Mouse (Mus musculus) CD4-positive, CD25-positive, alpha-beta regulatory T cell, adult 4 months (primary cell): Measurements from ENCODE around the gene Cry2. TPM values are rescaled to one million over a fixed set of nuclear protein-coding genes. Genes with fewer than 3 reads are reported as not detected.
A peak's percentile ranks its signal among the peaks of the same experiment; 100 is the strongest.
"Not testable (repeated sequence)": the region's sequence is repeated elsewhere in the genome, so short reads cannot be mapped to it uniquely, and the experiment has no call there.

Experiments
- ATAC-seq: one replicate; pipeline ENCODE4 v1.8.0; 2017
- polyA plus RNA-seq, 2 experiments: library from polyadenylated mRNA; unstranded; fragments of 100-300 nt; shearing (Covaris generic); gene quantifications; one replicate each; pipeline ENCODE4 v1.2.1; 2017

Gene Cry2
- polyA plus RNA-seq, 2 experiments from 2014 or later, result 10.6 to 13.4 TPM

GRCm38 (mm10) chr2:92421723-92422387, 12.0 kb downstream of the Cry2 start:
- ATAC-seq, result no peak

- no peak for ATAC-seq
Measured at GRCm38 (mm10) chr2:92411705-92412104, 22.1 kb downstream of the Cry2 start.

GRCm38 (mm10) chr2:92408309-92409045, 25.4 kb downstream of the Cry2 start:
- ATAC-seq, result no peak

GRCm38 (mm10) chr2:92405687-92406086, 28.2 kb downstream of the Cry2 start:
- no peak for ATAC-seq

- ATAC-seq, result no peak
Measured at GRCm38 (mm10) chr2:92404737-92405136, 29.1 kb downstream of the Cry2 start.

- no peak for ATAC-seq
Measured at GRCm38 (mm10) chr2:92403776-92404319, 30.0 kb downstream of the Cry2 start.

DNA sequence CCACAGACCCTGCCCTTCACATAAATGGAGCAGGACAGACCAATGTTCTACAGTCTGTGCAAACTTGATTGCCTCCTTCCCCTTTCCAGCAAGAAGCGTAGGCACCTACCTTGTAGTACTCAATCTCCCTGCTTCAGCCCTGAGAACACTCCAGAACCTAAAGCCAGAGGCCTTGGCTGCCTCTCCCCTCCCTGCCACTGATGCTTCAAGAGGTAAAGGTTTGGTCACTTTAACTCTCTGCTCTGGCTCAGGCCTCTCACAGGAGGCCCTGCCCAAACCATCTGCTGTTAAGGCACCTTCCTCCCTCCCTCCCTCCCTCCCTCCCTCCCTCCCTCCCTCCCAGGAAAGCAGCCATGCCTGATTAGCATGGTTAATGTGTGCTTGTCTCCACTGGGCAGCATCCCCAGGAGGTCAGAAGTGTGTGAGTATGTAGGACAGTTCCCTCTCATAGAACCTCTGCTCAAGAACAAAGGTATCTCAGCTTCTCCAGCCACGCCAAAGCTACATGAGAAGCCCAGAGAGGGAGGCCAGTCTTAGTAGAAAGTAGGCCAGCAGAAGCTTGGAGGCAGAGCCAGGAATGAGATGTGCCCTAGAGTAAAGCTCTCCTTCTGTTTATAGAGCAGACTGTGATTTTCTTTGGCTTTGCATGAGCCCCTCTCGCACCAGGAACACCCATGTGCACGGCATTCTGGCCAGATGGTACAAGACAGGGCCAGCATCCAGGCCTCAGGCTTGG, 31.1 kb downstream of the Cry2 start:
- ATAC-seq, result no peak

DNA sequence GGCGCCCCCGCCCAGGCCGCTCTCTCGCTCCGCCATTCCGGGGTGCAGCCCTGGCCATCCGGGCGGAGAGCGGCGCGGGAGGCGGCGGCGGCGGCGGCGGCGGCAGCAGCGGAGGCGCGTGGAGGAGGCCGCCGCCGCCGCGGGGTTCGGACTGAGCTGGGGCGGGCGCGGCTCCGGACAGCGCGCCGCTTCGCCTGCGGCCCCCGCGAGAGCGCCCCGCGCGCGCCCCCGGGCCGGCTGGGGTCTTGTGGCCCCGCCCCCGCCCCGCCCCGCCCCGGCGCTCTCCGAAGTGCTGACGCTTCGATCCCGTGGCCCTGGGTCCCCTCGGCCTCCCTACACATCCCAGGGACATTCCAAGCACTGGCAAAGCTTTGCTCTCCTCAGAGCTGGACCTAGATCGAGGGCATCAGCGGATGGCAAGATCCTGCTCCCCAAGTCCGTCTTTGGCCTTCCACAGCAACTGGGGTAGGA, 32.7 kb downstream of the Cry2 start, which contains the start of gene Mapk8ip1:
TSS of gene Mapk8ip1 (minus strand) at position 173 of the 471 bp plus-strand sequence.
- ATAC-seq, result no peak

- ATAC-seq, result no peak
Measured at GRCm38 (mm10) chr2:92400682-92401081, 33.2 kb downstream of the Cry2 start.

DNA sequence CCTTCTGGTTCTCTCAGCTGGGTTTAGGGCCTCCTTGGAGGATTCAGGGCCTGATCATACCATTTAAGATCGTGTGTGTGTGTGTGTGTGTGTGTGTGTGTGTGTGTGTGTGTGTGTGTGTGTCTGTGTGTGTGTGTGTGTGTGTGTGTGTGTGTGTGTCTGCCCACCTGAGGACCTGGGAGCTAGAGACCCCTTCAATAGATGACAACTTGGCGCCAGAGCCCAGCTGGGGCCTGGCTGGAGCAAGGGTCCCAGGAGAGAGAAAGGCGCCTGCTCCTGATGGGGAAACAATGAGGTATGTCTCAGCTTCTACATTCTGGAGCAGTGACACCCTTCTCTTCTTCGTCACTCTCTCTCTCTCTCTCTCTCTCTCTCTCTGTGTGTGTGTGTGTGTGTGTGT, 34.0 kb downstream of the Cry2 start:
- ATAC-seq, result not testable (repeated sequence)

GRCm38 (mm10) chr2:92397436-92397835, 36.4 kb downstream of the Cry2 start:
- ATAC-seq, result no peak

- no peak for ATAC-seq
Measured at GRCm38 (mm10) chr2:92395535-92395934, 38.3 kb downstream of the Cry2 start.

- ATAC-seq, result peak; percentile 33
Measured at GRCm38 (mm10) chr2:92392318-92393264, 41.3 kb downstream of the Cry2 start.

DNA sequence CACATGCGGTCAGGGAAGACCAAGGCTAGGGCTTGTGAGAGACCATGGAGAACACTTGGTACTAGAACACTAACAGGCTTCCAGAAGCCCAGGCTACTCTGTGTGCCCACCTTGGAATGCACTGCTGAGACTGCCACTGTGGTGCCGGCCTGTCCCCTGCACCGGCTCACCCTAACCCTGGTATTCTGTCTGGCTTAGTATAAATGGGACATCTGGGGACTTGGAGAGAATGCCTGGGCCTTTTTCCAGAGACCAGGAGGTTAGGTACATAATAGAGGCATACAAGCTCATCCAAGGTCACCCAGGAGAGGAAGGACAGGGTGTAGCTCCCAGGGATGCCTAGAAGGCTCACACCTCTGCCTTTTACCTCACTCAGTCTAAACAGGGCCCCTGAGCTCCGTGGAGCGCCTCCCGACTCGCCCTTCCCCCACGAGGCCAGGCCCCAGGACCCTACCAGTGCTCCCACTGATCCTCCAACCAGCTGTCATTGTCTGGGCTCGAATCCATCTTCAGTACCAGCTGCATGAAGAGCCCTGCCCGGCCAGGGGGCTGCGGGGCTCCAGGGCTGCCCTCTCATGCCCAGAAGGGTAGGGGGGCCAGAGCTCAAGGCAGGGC, 42.0 kb downstream of the Cry2 start:
- no peak for ATAC-seq

DNA sequence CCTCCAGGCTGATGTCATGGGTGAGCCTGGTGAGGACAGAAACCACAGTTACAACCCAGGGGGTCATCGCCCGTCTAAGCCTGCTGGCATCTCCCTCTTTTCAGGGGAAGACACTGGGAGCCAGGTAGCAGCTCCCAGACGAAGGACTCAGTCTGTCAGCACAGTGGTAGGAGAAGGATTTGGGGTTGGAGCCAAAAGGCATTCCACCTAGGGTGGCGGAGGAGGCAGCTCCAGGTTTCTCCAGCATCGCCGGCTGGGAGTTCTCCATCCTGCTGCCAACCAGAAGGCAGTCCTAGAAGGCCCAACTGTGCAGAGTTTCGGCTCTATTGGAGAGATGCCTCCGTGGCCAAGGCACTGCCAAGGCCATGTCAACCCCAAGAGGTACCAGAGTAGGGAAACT, 42.7 kb downstream of the Cry2 start:
- no peak for ATAC-seq

DNA sequence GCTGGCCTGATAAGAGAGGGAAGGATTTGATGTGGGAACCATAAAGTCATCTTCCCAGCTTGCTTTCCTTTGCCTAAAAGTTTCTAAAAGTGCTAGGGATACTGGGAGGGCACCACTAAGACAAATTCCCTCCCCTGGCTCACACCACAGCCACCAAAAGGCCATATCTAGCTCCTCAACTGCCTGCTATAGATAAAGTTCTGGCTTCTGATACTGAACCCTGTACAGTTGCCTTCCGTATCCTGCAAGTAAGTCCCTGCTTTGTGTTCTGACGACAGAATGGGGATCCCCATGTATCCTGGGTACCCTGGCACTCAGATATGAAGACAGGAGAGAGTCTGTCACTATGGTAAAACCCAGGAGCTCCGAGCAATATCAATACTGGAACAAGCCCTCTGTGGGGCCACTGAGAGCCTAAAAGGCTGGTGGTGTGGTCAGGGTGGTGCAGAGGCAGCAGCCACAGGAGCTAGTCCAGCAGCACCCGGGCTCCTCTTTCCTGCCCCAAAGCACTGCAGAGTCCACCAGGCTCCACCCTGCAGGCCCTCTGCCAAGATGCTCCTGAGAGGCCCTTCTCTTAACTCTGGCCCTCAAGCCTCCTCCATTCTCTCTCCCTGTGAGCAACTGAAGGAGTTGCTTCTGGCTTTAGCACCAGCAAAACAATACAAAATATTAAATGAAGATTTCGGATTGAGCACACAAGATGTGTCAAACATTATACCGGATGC, 43.5 kb downstream of the Cry2 start:
- ATAC-seq, result no peak

- no peak for ATAC-seq
Measured at GRCm38 (mm10) chr2:92389645-92390044, 44.2 kb downstream of the Cry2 start.

DNA sequence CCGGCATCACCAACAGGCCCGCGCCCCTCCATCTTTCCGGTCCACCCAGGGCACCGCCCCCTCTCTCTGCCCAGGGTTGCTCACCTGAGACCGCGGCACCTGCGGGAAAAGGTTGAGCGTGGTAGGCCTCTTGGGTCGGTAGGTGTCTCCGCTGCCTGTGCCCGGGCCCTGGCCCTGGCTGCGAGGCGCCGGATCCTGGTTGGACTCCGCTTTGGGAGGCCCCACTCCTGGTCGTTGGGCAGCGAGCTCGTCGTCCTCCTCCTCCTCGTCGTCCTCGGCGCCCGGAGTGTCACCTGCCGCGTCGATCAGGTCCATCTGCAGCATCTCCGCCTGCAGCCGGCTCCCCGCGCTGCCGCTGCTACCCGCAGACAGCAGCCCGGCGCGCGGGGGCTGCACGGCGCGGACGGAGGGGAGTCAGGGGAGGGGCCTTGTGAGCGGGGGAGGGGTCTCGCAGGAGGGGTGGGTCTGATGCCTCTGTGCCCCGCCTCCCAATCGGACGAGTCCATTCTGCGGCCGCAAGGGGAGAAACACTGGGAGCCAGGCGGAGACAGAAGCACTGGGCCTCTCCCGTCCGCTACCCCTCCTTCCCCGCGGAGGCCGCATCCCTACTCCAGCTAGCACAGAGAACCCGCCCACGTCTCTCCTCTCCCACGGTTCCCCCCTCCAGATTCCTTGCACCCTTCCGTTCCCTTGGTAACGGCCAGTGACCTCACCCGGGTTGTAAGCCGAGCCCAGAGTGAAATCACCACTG, 44.8 kb downstream of the Cry2 start:
- ATAC-seq, result peak; percentile 55

DNA sequence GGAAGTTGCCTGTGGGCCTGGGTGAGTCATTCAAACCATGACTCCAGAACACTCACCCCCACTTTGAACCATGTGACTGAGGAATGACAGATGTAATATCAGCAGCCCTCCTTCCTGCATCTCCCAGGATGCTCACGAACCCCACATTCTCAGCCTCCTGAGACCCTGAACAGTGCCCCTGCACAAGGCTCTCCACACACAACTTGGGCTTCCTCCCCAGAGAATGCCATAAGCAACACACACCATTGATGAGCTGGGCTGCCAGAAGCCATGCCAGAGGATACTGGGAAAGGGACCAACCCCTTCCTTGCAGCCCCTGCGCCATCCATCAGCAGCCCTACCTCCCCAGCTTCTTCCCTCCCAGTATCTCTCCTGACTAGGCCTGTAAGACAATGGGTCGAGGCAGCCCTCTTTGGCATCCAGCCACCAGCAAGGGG, 45.7 kb downstream of the Cry2 start:
- no peak for ATAC-seq

GRCm38 (mm10) chr2:92387646-92388045, 46.2 kb downstream of the Cry2 start:
- no peak for ATAC-seq
